Comparison of ENCODE assay signal across 9 mouse cellular contexts in the genomic region with DNA sequence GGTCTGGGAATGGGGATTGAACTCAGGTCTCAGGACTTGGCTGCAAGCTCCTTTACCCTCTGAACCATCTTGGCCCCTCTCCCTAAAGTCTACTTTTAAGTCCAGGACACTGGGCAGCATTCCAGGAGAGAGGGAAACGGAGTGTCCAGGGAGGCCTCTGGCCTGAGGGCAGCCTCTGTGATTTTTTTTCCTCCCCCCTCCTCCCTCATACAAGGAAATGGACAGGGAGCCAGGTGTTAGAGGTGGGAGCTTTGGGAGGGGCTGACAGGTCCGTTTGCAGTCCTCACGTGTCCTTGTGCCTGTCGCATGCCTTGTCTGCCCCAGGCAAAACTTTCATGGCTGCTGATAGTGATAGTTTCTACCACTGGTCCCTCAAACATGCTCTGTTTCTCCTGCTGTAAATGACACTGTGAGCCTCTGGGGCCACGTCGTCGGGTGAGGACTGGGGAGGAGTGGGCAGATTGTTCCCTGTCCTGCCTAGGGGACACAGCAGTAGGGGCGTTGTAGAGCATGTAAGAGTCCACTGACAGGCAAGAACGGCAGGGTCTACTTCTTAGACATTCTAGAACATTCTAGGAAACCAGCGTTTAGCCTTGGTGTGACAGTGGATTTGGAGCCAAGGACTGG. TPM values are rescaled to one million over a fixed set of nuclear protein-coding genes. Genes with fewer than 3 reads are reported as not detected.
DNase-seq lines count a peak whose midpoint lies in the region; ATAC-seq lines count a peak whose summit lies in the region.
"Had no signal": no experiment of that assay in that cellular context is flagged by ENCODE, and none has a peak within 500 bp of the region (broad histone marks: within the 10 kb centered on the region; RNA-seq: fewer than 3 reads in every experiment).

No protein-coding gene starts in this region.

- no peak for DNase-seq in embryonic facial prominence, embryonic 14.5 days (ENCODE audit: low spot score)
- no peak for DNase-seq in layer of hippocampus, adult 8-10 months (ENCODE audit: low spot score in 2 of 2)
- DNase-seq in cerebellum, postnatal 36 days: no peak
- DNase-seq in ovary, postnatal 14 days (ENCODE audit: low spot score): no peak

- H3K27me3 ChIP-seq in hindbrain, embryonic 15.5 days: no peaks in the 10 kb centered on the region
- peaks cover 4% of the 10 kb centered on the region; the same call in 1 of the 2 replicates for H3K27me3 ChIP-seq in hindbrain, embryonic 12.5 days
- no peaks in the 10 kb centered on the region for H3K27me3 ChIP-seq in embryonic facial prominence, embryonic 14.5 days (replicated peaks; ENCODE audit: control insufficient read depth, insufficient read depth, low read length)
- H3K27me3 ChIP-seq in kidney, embryonic 15.5 days: no peaks in the 10 kb centered on the region

- H3K36me3 ChIP-seq in hindbrain, embryonic 15.5 days: 0 out of 2 replicates have a peak, but pooled peaks cover 4% of the 10 kb centered on the region
- peaks cover 36% of the 10 kb centered on the region for H3K36me3 ChIP-seq in hindbrain, embryonic 12.5 days
- peaks cover 54% of the 10 kb centered on the region for H3K36me3 ChIP-seq in embryonic facial prominence, embryonic 14.5 days (ENCODE audit: control insufficient read depth, insufficient read depth, low read length)
- peaks cover 58% of the 10 kb centered on the region for H3K36me3 ChIP-seq in kidney, embryonic 15.5 days

- no peak for ATAC-seq in hindbrain, embryonic 15.5 days (ENCODE audit: low FRiP score, low read depth)
- ATAC-seq in hindbrain, embryonic 12.5 days (ENCODE audit: low FRiP score): no peak
- no peak for ATAC-seq in embryonic facial prominence, embryonic 14.5 days (ENCODE audit: low read depth)
- ATAC-seq in kidney, embryonic 15.5 days (replicated peaks; ENCODE audit: low FRiP score): no peak
- ATAC-seq in megakaryocyte-erythroid progenitor cell, adult 5-6 weeks (replicated peaks; ENCODE audit: low FRiP score, low TSS enrichment, poor library complexity, severe bottlenecking): 0 out of 2 replicates have a peak, but pooled peaks have one; percentile 4

- peaks cover 50% of the 10 kb centered on the region for H3K4me1 ChIP-seq in hindbrain, embryonic 15.5 days (replicated peaks)
- peaks cover 51% of the 10 kb centered on the region for H3K4me1 ChIP-seq in hindbrain, embryonic 12.5 days
- peaks cover 19% of the 10 kb centered on the region for H3K4me1 ChIP-seq in embryonic facial prominence, embryonic 14.5 days (ENCODE audit: control insufficient read depth, insufficient read depth, low read length)
- peaks cover 95% of the 10 kb centered on the region for H3K4me1 ChIP-seq in kidney, embryonic 15.5 days

- peak overlapping the region; percentile 27; the same call in 1 of the 2 replicates for H3K4me2 ChIP-seq in hindbrain, embryonic 15.5 days
- no peak overlapping the region for H3K4me2 ChIP-seq in hindbrain, embryonic 12.5 days (replicated peaks)
- no peak overlapping the region for H3K4me2 ChIP-seq in embryonic facial prominence, embryonic 14.5 days (ENCODE audit: low read depth, low read length)
- 0 out of 2 replicates have a peak overlapping the region, but pooled peaks have one; percentile 13 for H3K4me2 ChIP-seq in kidney, embryonic 15.5 days

- no peak overlapping the region for H3K27ac ChIP-seq in hindbrain, embryonic 15.5 days (replicated peaks)
- no peak overlapping the region for H3K27ac ChIP-seq in hindbrain, embryonic 12.5 days
- H3K27ac ChIP-seq in embryonic facial prominence, embryonic 14.5 days (replicated peaks; ENCODE audit: low read depth, low read length): peak overlapping the region; percentile 29
- H3K27ac ChIP-seq in kidney, embryonic 15.5 days: peak overlapping the region; percentile 91

- H3K4me3 ChIP-seq in hindbrain, embryonic 15.5 days: no peak overlapping the region
- no peak overlapping the region for H3K4me3 ChIP-seq in hindbrain, embryonic 12.5 days
- H3K4me3 ChIP-seq in embryonic facial prominence, embryonic 14.5 days (ENCODE audit: low read depth, low read length): no peak overlapping the region
- H3K4me3 ChIP-seq in kidney, embryonic 15.5 days (replicated peaks): no peak overlapping the region

- H3K9me3 ChIP-seq in hindbrain, embryonic 15.5 days: no peaks in the 10 kb centered on the region
- no peaks in the 10 kb centered on the region for H3K9me3 ChIP-seq in hindbrain, embryonic 12.5 days (replicated peaks)
- no peaks in the 10 kb centered on the region for H3K9me3 ChIP-seq in embryonic facial prominence, embryonic 14.5 days (ENCODE audit: control insufficient read depth, low read length)
- no peaks in the 10 kb centered on the region for H3K9me3 ChIP-seq in kidney, embryonic 15.5 days (replicated peaks)

- H3K9ac ChIP-seq in hindbrain, embryonic 15.5 days: no peak overlapping the region
- H3K9ac ChIP-seq in hindbrain, embryonic 12.5 days: no peak overlapping the region
- H3K9ac ChIP-seq in embryonic facial prominence, embryonic 14.5 days (ENCODE audit: low read depth, low read length): peak overlapping the region; percentile 16; the same call in 1 of the 2 replicates
- H3K9ac ChIP-seq in kidney, embryonic 15.5 days: 0 out of 2 replicates have a peak overlapping the region, but pooled peaks have one; percentile 0

- 72% methylated on average over 10 of the region's 10 CpGs for WGBS in hindbrain, embryonic 15.5 days
- WGBS in hindbrain, embryonic 12.5 days: 75% methylated on average over 10 of the region's 10 CpGs
- WGBS in embryonic facial prominence, embryonic 14.5 days: 61% methylated on average over 10 of the region's 10 CpGs
- 53% methylated on average over 10 of the region's 10 CpGs for WGBS in kidney, embryonic 15.5 days

RNA-seq across cellular contexts. Expression of a gene that starts 9.6 kb away (rescaled TPM):
- polyA plus RNA-seq in hindbrain, embryonic 15.5 days (2015; fragmentation: Nextera tagmentation; extraction: Ambion mirVana): 2.9 and 3.2 TPM in 2 replicates
- polyA plus RNA-seq in hindbrain, embryonic 12.5 days (2016; fragmentation: Nextera tagmentation; extraction: Ambion mirVana): 4.7 and 5.3 TPM in 2 replicates
- polyA plus RNA-seq in embryonic facial prominence, embryonic 14.5 days (2014; fragmentation: Nextera tagmentation; extraction: Ambion mirVana): 3.1 and 3.5 TPM in 2 replicates
- 7.3 and 7.4 TPM in 2 replicates for polyA plus RNA-seq in kidney, embryonic 15.5 days (2015; fragmentation: Nextera tagmentation; extraction: Ambion mirVana)
- total RNA-seq in megakaryocyte-erythroid progenitor cell, adult 5-6 weeks (2014; fragmentation: Nextera tagmentation): 4.4 and 5.9 TPM in 2 replicates
- 5.4 and 6.0 TPM in 2 replicates for total RNA-seq in megakaryocyte-erythroid progenitor cell, adult 5-6 weeks (2017)
- total RNA-seq in layer of hippocampus, adult 8-10 months (2022): 10 to 100 TPM in 1 of 4 experiments, 1 to 10 TPM in 3; 6.6 to 11.8 (median 7.5) TPM

RNA-seq across cellular contexts. Expression of a gene that starts 15.4 kb away (rescaled TPM):
- polyA plus RNA-seq in hindbrain, embryonic 15.5 days (2015; fragmentation: Nextera tagmentation; extraction: Ambion mirVana): 258 and 289 TPM in 2 replicates
- 173 and 184 TPM in 2 replicates for polyA plus RNA-seq in hindbrain, embryonic 12.5 days (2016; fragmentation: Nextera tagmentation; extraction: Ambion mirVana)
- 114 and 124 TPM in 2 replicates for polyA plus RNA-seq in embryonic facial prominence, embryonic 14.5 days (2014; fragmentation: Nextera tagmentation; extraction: Ambion mirVana)
- 142 and 155 TPM in 2 replicates for polyA plus RNA-seq in kidney, embryonic 15.5 days (2015; fragmentation: Nextera tagmentation; extraction: Ambion mirVana)
- 80.3 and 91.7 TPM in 2 replicates for total RNA-seq in megakaryocyte-erythroid progenitor cell, adult 5-6 weeks (2014; fragmentation: Nextera tagmentation)
- 35.5 and 38.9 TPM in 2 replicates for total RNA-seq in megakaryocyte-erythroid progenitor cell, adult 5-6 weeks (2017)
- total RNA-seq in layer of hippocampus, adult 8-10 months (2022): 100 to 1,000 TPM; 340 to 392 (median 347) TPM

RNA-seq across cellular contexts. Expression of a gene that starts 19.6 kb away (rescaled TPM):
- 2.7 and 3.1 TPM in 2 replicates for polyA plus RNA-seq in hindbrain, embryonic 15.5 days (2015; fragmentation: Nextera tagmentation; extraction: Ambion mirVana)
- 1.2 and 1.6 TPM in 2 replicates for polyA plus RNA-seq in hindbrain, embryonic 12.5 days (2016; fragmentation: Nextera tagmentation; extraction: Ambion mirVana)
- polyA plus RNA-seq in embryonic facial prominence, embryonic 14.5 days (2014; fragmentation: Nextera tagmentation; extraction: Ambion mirVana): 0.56 and 0.58 TPM in 2 replicates
- polyA plus RNA-seq in kidney, embryonic 15.5 days (2015; fragmentation: Nextera tagmentation; extraction: Ambion mirVana): 0.71 and 1.2 TPM in 2 replicates
- total RNA-seq in megakaryocyte-erythroid progenitor cell, adult 5-6 weeks (2014; fragmentation: Nextera tagmentation): 0.31 TPM in 1 of 2 replicates, not detected in the other
- total RNA-seq in megakaryocyte-erythroid progenitor cell, adult 5-6 weeks (2017): 2.2 TPM in 1 of 2 replicates, not detected in the other
- total RNA-seq in layer of hippocampus, adult 8-10 months (2022): 1 to 10 TPM; 6.3 to 8.3 (median 7.6) TPM

RNA-seq across cellular contexts. Expression of a gene that starts 23.6 kb away (rescaled TPM):
- 93.6 and 94.7 TPM in 2 replicates for polyA plus RNA-seq in hindbrain, embryonic 15.5 days (2015; fragmentation: Nextera tagmentation; extraction: Ambion mirVana)
- 89.4 and 100 TPM in 2 replicates for polyA plus RNA-seq in hindbrain, embryonic 12.5 days (2016; fragmentation: Nextera tagmentation; extraction: Ambion mirVana)
- 97.4 and 100 TPM in 2 replicates for polyA plus RNA-seq in embryonic facial prominence, embryonic 14.5 days (2014; fragmentation: Nextera tagmentation; extraction: Ambion mirVana)
- 115 TPM in 2 replicates for polyA plus RNA-seq in kidney, embryonic 15.5 days (2015; fragmentation: Nextera tagmentation; extraction: Ambion mirVana)
- 82.9 and 86.4 TPM in 2 replicates for total RNA-seq in megakaryocyte-erythroid progenitor cell, adult 5-6 weeks (2014; fragmentation: Nextera tagmentation)
- total RNA-seq in megakaryocyte-erythroid progenitor cell, adult 5-6 weeks (2017): 23.4 and 24.8 TPM in 2 replicates
- total RNA-seq in layer of hippocampus, adult 8-10 months (2022): 10 to 100 TPM; 42.9 to 50.8 (median 48.6) TPM

RNA-seq across cellular contexts. Expression of a gene that starts 25.7 kb away (rescaled TPM):
- 3.0 TPM in 1 of 2 replicates, not detected in the other for polyA plus RNA-seq in hindbrain, embryonic 15.5 days (2015; fragmentation: Nextera tagmentation; extraction: Ambion mirVana)
- 25.5 and 54.9 TPM in 2 replicates for polyA plus RNA-seq in hindbrain, embryonic 12.5 days (2016; fragmentation: Nextera tagmentation; extraction: Ambion mirVana)
- 4.1 and 6.7 TPM in 2 replicates for polyA plus RNA-seq in embryonic facial prominence, embryonic 14.5 days (2014; fragmentation: Nextera tagmentation; extraction: Ambion mirVana)
- 0.96 and 14.1 TPM in 2 replicates for polyA plus RNA-seq in kidney, embryonic 15.5 days (2015; fragmentation: Nextera tagmentation; extraction: Ambion mirVana)
- total RNA-seq in megakaryocyte-erythroid progenitor cell, adult 5-6 weeks (2014; fragmentation: Nextera tagmentation): not detected in 2 replicates
- not detected in 2 replicates for total RNA-seq in megakaryocyte-erythroid progenitor cell, adult 5-6 weeks (2017)
- total RNA-seq in layer of hippocampus, adult 8-10 months (2022): not detected
- total RNA-seq: layer of hippocampus, postnatal 25 days had no signal

Comparison
In these comparisons a context has a peak if more than half of its experiments do, and no peak if none do; other contexts are left out.
1. H3K4me2 ChIP-seq: peak in hindbrain, embryonic 15.5 days (single experiment) and kidney, embryonic 15.5 days (single experiment); none in hindbrain, embryonic 12.5 days (single experiment) and embryonic facial prominence, embryonic 14.5 days (single experiment).
2. H3K27ac ChIP-seq: peak in embryonic facial prominence, embryonic 14.5 days (single experiment) and kidney, embryonic 15.5 days (single experiment); none in hindbrain, embryonic 15.5 days (single experiment) and hindbrain, embryonic 12.5 days (single experiment).
3. H3K9ac ChIP-seq: peak in embryonic facial prominence, embryonic 14.5 days (single experiment) and kidney, embryonic 15.5 days (single experiment); none in hindbrain, embryonic 15.5 days (single experiment) and hindbrain, embryonic 12.5 days (single experiment).